Mouse (Mus musculus) forebrain, embryonic 11.5 days (tissue): ENCODE measurements around the gene E4f1. TPM values are rescaled to one million over a fixed set of nuclear protein-coding genes. Genes with fewer than 3 reads are reported as not detected.
A peak's percentile ranks its signal among the peaks of the same experiment; 100 is the strongest.
"Not testable (repeated sequence)": the region's sequence is repeated elsewhere in the genome, so short reads cannot be mapped to it uniquely, and the experiment has no call there.

ENCODE experiments used
- ATAC-seq: fragments of 200-750 bp; cut with Nextera tagmentation; replicated peaks from 2 replicates; pipeline ENCODE4 v1.8.0; 2017; ENCODE audit warnings: moderate TSS enrichment; ENCODE audit not compliant: low FRiP score
- DNase-seq: peaks from one replicate; pipeline ENCODE4 v3.0.0-alpha.2; 2017; ENCODE audit warnings: low spot score
- H3K27ac ChIP-seq: fragments of 300-500 bp; sonication (generic); 2 replicates; pipeline ENCODE4 v1.5.1; 2014; ENCODE audit warnings: low read depth, low read length
- H3K27me3 ChIP-seq: fragments of 300-500 bp; sonication (generic); 2 replicates; pipeline ENCODE4 v1.6.1; 2014; ENCODE audit warnings: mild to moderate bottlenecking, low read length, mixed read lengths; ENCODE audit not compliant: control insufficient read depth, insufficient read depth
- H3K36me3 ChIP-seq: fragments of 300-500 bp; sonication (generic); 2 replicates; pipeline ENCODE4 v1.6.1; 2014; ENCODE audit warnings: mild to moderate bottlenecking, low read length, moderate library complexity, mixed read lengths; ENCODE audit not compliant: control insufficient read depth, insufficient read depth
- H3K4me1 ChIP-seq: fragments of 300-500 bp; sonication (generic); replicated peaks from 2 replicates; pipeline ENCODE4 v1.6.1; 2014; ENCODE audit warnings: low read length, mixed read lengths; ENCODE audit not compliant: control insufficient read depth, insufficient read depth
- H3K4me2 ChIP-seq: fragments of 300-500 bp; sonication (generic); 2 replicates; pipeline ENCODE4 v1.6.1; 2014; ENCODE audit warnings: low read depth, mild to moderate bottlenecking, low read length, moderate library complexity, mixed read lengths; ENCODE audit not compliant: severe bottlenecking
- H3K4me3 ChIP-seq: fragments of 300-500 bp; sonication (generic); 2 replicates; pipeline ENCODE4 v1.5.1; 2014; ENCODE audit warnings: low read depth, low read length
- H3K9ac ChIP-seq: fragments of 300-500 bp; sonication (generic); 2 replicates; pipeline ENCODE4 v1.6.1; 2014; ENCODE audit warnings: low read length
- H3K9me3 ChIP-seq: fragments of 300-500 bp; sonication (generic); 2 replicates; pipeline ENCODE4 v1.6.1; 2016; ENCODE audit warnings: low read length, mixed read lengths; ENCODE audit not compliant: control insufficient read depth
- WGBS: fragments of 180-500 bp; shearing (Covaris S2); extraction: QIAGEN DNeasy Blood & Tissue Kit; methylation state at CpG from one replicate; pipeline ENCODE4 v1.1.7; 2014; 5-methylcytosine and 5-hydroxymethylcytosine counted together
- polyA plus RNA-seq: library from polyadenylated mRNA; unstranded; fragments of >200 nt; fragmentation: Nextera tagmentation; extraction: Ambion mirVana; gene quantifications from 2 replicates; pipeline ENCODE4 v1.2.1, GENCODE M21; 2014

E4f1 gene
- polyA plus RNA-seq, 1 experiment from 2014 or later, result 31.4 TPM

DNA sequence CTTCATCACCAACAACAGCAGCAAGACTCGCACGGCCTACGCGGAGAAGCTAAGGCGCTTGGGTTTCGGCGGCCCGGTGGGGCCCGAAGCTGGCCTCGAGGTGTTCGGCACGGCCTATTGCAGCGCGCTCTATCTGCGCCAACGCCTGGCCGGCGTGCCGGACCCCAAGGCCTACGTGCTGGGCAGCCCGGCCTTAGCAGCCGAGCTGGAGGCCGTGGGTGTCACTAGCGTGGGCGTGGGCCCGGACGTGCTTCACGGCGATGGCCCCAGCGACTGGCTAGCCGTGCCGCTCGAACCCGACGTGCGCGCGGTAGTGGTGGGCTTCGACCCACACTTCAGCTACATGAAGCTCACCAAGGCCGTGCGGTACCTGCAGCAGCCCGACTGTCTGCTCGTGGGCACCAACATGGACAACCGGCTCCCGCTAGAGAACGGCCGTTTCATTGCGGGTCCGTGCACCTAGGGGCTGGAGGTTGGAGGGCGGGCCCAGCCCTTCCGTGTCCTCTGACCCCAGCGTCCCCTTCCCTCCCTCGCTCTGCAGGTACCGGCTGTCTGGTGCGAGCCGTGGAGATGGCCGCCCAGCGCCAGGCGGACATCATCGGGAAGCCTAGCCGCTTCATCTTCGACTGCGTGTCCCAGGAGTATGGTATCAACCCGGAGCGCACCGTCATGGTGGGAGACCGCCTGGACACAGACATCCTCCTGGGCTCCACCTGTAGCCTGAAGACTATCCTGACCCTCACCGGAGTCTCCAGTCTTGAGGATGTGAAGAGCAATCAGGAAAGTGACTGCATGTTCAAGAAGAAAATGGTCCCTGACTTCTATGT is 801 bp upstream of the E4f1 start:
- 2% methylated on average over 66 of the region's 68 CpGs for WGBS
- H3K36me3 ChIP-seq, result no peaks in the 10 kb centered on the region; the same call in 1 of the 2 replicates
- no peaks in the 10 kb centered on the region for H3K27me3 ChIP-seq
- peak overlapping the region; percentile 43 for H3K27ac ChIP-seq
- peak overlapping the region; percentile 90 for H3K4me3 ChIP-seq
- DNase-seq (peak; percentile 75), ATAC-seq (peak; percentile 36)
- no peaks in the 10 kb centered on the region for H3K9me3 ChIP-seq
- peaks cover 9% of the 10 kb centered on the region; the same call in 1 of the 2 replicates for H3K4me1 ChIP-seq
- peak overlapping the region; percentile 85 for H3K9ac ChIP-seq
- peak overlapping the region; percentile 98 for H3K4me2 ChIP-seq

DNA sequence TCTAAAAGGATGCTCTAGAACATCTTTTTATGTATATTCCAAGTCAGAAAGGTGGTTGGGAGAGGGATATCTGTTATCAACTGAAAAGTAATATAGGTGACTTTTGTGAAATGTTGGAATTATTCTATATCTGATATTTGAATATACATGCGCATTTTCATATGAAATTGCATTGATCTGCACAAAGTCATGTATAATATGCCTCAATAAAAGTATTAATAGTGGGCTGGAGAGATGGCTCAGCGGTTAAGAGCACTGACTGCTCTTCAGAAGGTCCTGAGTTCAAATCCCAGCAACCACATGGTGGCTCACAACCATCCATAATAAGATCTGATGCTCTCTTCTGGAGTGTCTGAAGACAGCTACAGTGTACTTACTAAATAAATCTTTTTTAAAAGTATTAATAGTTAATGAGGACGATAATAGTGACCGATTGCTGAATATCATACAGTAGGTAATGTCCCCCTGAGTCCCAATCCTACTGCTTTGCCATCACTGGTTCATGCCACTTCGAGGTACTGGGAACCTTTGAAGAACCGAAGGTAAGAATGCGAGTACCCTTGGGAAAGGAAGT is 690 bp downstream of the E4f1 start:
- Histone ChIP-seq H3K9ac (peak overlapping the region; percentile 85), H3K4me2 (peak overlapping the region; percentile 98), H3K36me3 (no peaks in the 10 kb centered on the region), H3K9me3 (no peaks in the 10 kb centered on the region), H3K27ac (peak overlapping the region; percentile 78), H3K27me3 (no peaks in the 10 kb centered on the region), H3K4me1 (peaks cover 9% of the 10 kb centered on the region; the same call in 1 of the 2 replicates), H3K4me3 (peak overlapping the region; percentile 90)
- ATAC-seq (no peak), DNase-seq (no peak)
- 17% methylated on average over 7 of the region's 7 CpGs for WGBS

DNA sequence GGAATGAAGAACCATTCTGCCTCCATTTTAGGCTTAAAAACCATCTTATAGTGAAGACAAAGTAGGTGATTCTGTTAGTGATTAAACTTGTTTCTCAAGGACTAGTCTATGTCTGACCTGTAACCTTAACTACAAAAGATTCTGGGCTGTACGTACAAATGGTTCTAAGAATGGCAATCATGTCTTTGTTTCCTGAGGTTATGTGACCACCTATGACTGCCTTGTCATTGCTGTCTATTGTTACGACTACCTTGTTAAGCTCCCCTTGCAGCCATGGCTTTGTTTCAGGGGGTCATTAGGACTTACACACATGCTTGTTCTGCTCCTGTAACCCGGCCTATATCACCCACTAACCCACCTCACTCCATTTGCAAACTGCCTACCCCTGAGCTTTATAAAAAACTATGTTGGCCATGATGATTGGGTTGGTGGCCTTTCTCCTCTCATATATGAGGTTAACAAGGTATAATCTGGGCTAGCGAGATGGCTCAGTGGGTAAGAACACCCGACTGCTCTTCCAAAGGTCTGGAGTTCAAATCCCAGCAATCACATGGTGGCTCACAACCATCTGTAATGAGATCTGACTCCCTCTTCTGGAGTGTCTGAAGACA is 1.4 kb downstream of the E4f1 start:
- no peak overlapping the region for H3K9ac ChIP-seq
- no peak overlapping the region for H3K27ac ChIP-seq
- no peak overlapping the region for H3K4me3 ChIP-seq
- ATAC-seq, result no peak
- WGBS, result 88% methylated on average over 5 of the region's 5 CpGs
- no peaks in the 10 kb centered on the region for H3K36me3 ChIP-seq
- H3K9me3 ChIP-seq, result no peaks in the 10 kb centered on the region
- no peak overlapping the region for H3K4me2 ChIP-seq
- peaks cover 9% of the 10 kb centered on the region; the same call in 1 of the 2 replicates for H3K4me1 ChIP-seq
- DNase-seq, result peak; percentile 41
- no peaks in the 10 kb centered on the region for H3K27me3 ChIP-seq

DNA sequence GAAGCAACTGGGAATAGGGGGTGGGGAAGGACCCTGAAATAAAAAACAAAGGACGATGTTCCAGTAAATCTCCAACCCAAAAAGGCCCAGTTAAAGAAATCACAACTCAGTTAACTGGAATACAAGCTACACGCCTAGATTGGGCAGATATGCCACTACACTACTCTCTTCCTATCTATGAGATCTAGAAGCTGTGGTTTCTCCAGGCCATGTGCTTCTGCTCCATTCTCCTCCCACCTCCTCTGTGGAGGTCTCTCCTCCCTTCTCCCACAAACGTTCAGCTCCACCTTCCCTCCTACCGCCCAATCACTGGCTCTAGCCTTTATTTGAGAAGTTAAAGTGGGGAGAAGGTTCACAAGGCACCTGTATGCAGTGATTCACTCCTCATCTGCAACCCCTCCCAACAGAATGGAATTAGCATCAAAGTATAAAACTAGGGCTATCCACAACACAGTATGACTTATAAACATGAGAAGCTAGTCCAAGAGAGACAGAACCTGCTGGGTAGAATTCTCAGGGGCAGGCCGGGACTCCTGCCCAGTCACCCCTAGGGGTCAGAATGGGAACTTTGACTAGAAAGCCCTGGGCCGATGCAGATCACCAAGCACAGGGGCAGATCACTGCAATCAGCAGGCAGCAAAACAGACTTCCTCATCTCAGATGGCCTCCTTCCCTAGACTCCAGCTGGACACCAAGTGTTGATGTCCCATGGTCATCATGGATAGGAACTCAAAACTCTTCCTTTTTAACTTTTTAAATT is 6.6 kb downstream of the E4f1 start:
- no peaks in the 10 kb centered on the region for H3K4me1 ChIP-seq
- H3K4me2 ChIP-seq, result no peak overlapping the region
- 56% methylated on average over 6 of the region's 6 CpGs for WGBS
- no peak overlapping the region for H3K27ac ChIP-seq
- no peaks in the 10 kb centered on the region for H3K27me3 ChIP-seq
- H3K4me3 ChIP-seq, result no peak overlapping the region
- no peaks in the 10 kb centered on the region for H3K36me3 ChIP-seq
- no peaks in the 10 kb centered on the region for H3K9me3 ChIP-seq
- H3K9ac ChIP-seq, result no peak overlapping the region
- no peak for DNase-seq
- ATAC-seq, result no peak

DNA sequence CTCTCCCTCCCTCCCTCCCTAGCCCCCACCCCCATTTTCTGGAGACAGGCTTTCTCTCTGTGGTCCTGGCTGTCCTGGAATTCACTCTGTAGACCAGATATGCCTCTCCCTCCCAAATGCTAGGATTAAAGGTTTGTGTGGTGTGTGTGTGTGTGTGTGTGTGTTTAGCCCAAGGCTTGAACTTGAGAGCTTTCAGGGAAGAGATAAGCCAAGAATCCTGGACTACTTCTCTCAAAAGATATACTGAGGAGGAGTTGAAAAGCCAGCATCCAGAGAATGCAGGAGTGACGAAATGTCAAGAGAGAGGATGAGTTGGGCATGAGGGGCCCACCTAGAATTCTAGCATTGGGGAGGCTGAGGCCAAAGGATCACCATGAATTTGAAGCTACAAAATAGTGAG is 7.2 kb downstream of the E4f1 start:
- DNase-seq, result no peak
- no peak overlapping the region for H3K27ac ChIP-seq
- ATAC-seq, result no peak
- H3K9me3 ChIP-seq, result no peaks in the 10 kb centered on the region
- no peak overlapping the region for H3K4me3 ChIP-seq
- H3K4me1 ChIP-seq, result no peaks in the 10 kb centered on the region
- H3K9ac ChIP-seq, result no peak overlapping the region
- WGBS, result 85% methylated on average over 1 of the region's 1 CpGs
- no peak overlapping the region for H3K4me2 ChIP-seq
- H3K27me3 ChIP-seq, result no peaks in the 10 kb centered on the region
- H3K36me3 ChIP-seq, result no peaks in the 10 kb centered on the region

DNA sequence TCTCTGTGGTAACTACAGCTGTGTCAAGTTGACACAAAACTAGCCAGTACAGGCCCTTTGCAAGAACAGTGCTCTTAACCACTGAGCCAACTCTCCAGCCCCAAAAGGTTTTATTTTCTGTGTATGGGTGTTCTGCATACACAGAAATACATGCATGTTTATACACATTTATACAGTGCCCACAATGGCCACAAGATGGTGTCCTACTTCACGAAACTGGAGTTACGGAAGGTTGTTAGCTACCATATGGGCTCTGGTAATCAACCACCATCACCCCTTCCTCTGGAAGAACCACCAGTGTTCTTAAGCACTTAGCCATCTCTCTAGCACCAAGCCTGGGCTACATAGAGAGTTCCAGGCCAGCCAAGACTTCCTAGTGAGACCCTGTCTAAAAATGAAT is 8.5 kb downstream of the E4f1 start:
- no peaks in the 10 kb centered on the region for H3K9me3 ChIP-seq
- no peak overlapping the region for H3K4me3 ChIP-seq
- no peaks in the 10 kb centered on the region for H3K36me3 ChIP-seq
- ATAC-seq (no peak), DNase-seq (no peak)
- H3K4me2 ChIP-seq, result no peak overlapping the region
- H3K27ac ChIP-seq, result no peak overlapping the region
- no peaks in the 10 kb centered on the region for H3K27me3 ChIP-seq
- 69% methylated on average over 2 of the region's 2 CpGs for WGBS
- no peaks in the 10 kb centered on the region for H3K4me1 ChIP-seq
- no peak overlapping the region for H3K9ac ChIP-seq

DNA sequence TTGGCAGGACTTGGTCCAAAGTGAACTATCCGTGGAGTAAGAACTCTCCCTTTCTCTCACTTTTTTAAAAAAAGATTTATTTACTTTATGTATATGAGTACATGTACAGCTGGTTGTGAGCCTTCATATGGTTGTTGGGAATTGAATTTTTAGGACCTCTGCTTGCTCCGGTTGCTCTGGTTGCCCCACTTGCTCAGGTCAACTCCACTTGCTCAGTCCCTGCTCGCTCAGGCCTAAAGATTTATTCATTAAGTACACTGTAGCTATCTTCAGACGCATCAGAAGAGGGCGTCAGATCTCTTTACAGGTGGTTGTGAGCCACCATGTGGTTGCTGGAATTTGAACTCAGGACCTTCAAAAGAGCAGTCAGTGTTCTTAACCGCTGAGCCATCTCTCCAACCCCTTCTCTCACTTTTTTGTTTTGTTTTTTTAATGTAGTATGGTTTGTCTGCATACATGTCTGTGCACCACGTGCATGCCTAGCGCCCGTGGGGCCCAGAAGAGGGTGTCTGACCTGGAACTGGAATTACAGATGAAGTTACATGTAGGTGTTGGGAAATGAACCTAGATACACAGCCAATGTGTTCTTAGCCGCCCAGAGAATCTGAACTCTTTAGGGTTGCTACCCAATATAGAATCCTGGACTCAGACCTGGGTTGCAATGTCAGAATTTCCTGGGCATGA is 14.4 kb downstream of the E4f1 start:
- not testable (repeated sequence) for H3K4me3 ChIP-seq, H3K9me3 ChIP-seq, DNase-seq, H3K9ac ChIP-seq, H3K27ac ChIP-seq, ATAC-seq, H3K36me3 ChIP-seq, H3K4me2 ChIP-seq, H3K27me3 ChIP-seq, H3K4me1 ChIP-seq
- 51% methylated on average over 10 of the region's 10 CpGs for WGBS
